Mouse (Mus musculus) liver, embryonic 14.5 days (tissue): Measurements from ENCODE around the gene Fbxl2. TPM values are rescaled to one million over a fixed set of nuclear protein-coding genes. Genes with fewer than 3 reads are reported as not detected.

ENCODE experiments used
- ATAC-seq: fragments of 200-750 bp; cut with Nextera tagmentation; 2 replicates; pipeline ENCODE4 v1.8.0; 2017; ENCODE audit warnings: moderate number of reproducible peaks, mild to moderate bottlenecking, moderate library complexity; ENCODE audit not compliant: insufficient read depth
- DNase-seq, 3 experiments: peaks; one replicate each; pipeline ENCODE4 v3.0.0-alpha.2; 2012 to 2013; ENCODE audit warnings: low read depth in 3 of 3, low spot score in 3 of 3
- H3K27ac ChIP-seq: fragments of 300-500 bp; sonication (generic); 2 replicates; pipeline ENCODE4 v1.5.1; 2014; ENCODE audit warnings: moderate library complexity, mild to moderate bottlenecking, control low read depth, inconsistent platforms
- H3K27me3 ChIP-seq: fragments of 300-500 bp; sonication (generic); 2 replicates; pipeline ENCODE4 v1.6.1; 2014; ENCODE audit warnings: mild to moderate bottlenecking, low read length, moderate library complexity; ENCODE audit not compliant: control insufficient read depth, insufficient read depth
- H3K36me3 ChIP-seq: fragments of 300-500 bp; sonication (generic); replicated peaks from 2 replicates; pipeline ENCODE4 v1.6.1; 2014; ENCODE audit warnings: low read depth; ENCODE audit not compliant: control insufficient read depth, insufficient read depth
- H3K4me1 ChIP-seq, 2 experiments: fragments of 200-500 bp in 1 of 2; fragments of 300-500 bp in 1 of 2; sonication (generic) in 1 of 2; replicated peaks; 2 replicates each; pipeline ENCODE4 v1.6.1; 2012 to 2014; ENCODE audit warnings: antibody characterized with exemption in 1 of 2, inconsistent platforms in 1 of 2, low read length in 1 of 2; ENCODE audit not compliant: control insufficient read depth in 2 of 2, insufficient read depth in 2 of 2
- H3K4me2 ChIP-seq: fragments of 300-500 bp; sonication (generic); 2 replicates; pipeline ENCODE4 v1.6.1; 2014; ENCODE audit warnings: low read depth, mild to moderate bottlenecking, control low read depth, moderate library complexity
- H3K4me3 ChIP-seq, 2 experiments: fragments of 200-500 bp in 1 of 2; fragments of 300-500 bp in 1 of 2; sonication (generic) in 1 of 2; 2 replicates each; pipeline ENCODE4 v1.5.1; 2012 to 2014; ENCODE audit warnings: low read depth in 2 of 2, low read length in 2 of 2, mild to moderate bottlenecking in 2 of 2, control low read depth in 1 of 2, inconsistent platforms in 1 of 2, moderate library complexity in 1 of 2; ENCODE audit not compliant: insufficient read depth in 1 of 2
- H3K9ac ChIP-seq: fragments of 300-500 bp; sonication (generic); replicated peaks from 2 replicates; pipeline ENCODE4 v1.6.1; 2014; ENCODE audit warnings: mild to moderate bottlenecking, control low read depth, moderate library complexity
- H3K9me3 ChIP-seq: fragments of 300-500 bp; sonication (generic); 2 replicates; pipeline ENCODE4 v1.6.1; 2016; ENCODE audit warnings: low read length, mixed read lengths; ENCODE audit not compliant: control insufficient read depth
- CTCF ChIP-seq: IDR thresholded peaks from 2 replicates; pipeline ENCODE4 v1.5.1; 2016; ENCODE audit warnings: antibody characterized with exemption, low read depth, control low read depth
- EP300 ChIP-seq: IDR thresholded peaks from 2 replicates; pipeline ENCODE4 v1.6.1; 2016; ENCODE audit warnings: antibody characterized with exemption, low read depth
- WGBS: fragments of 180-500 bp; shearing (Covaris S2); extraction: QIAGEN DNeasy Blood & Tissue Kit; methylation state at CpG from one replicate; pipeline ENCODE4 v1.1.7; 2014; ENCODE audit not compliant: insufficient replicate concordance; 5-methylcytosine and 5-hydroxymethylcytosine counted together
- polyA plus RNA-seq, 2 experiments: library from polyadenylated mRNA; depleted of rRNA in 1 of 2; stranded (reverse) in 1 of 2; unstranded in 1 of 2; fragments of >200 nt; fragmentation: Nextera tagmentation in 1 of 2; extraction: Ambion mirVana in 1 of 2; gene quantifications; 2 replicates each; pipeline versions ENCODE4 v1.2.1 to v1.2.3; 2012 to 2014

Fbxl2 gene
- polyA plus RNA-seq, 2 experiments, result 0.57 to 0.80 TPM

DNA sequence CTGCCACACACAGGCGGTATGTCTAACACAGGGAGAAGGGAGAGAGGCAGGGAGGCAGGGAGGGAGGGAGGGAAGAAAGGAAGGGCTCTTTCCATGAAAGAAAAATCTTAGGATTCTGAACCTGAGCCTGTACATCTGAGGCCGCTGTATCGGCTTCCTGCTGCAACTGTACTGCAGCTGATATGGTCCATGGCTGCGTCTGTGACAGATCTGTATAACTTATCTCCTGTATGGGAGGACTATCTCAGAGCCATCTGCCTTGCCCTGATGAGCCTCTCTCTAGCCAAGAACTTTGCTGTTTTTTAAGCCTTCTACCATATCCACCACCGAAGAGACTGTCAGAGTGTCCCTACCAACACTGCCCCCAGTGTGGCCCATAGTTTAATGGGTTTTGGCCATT lies 130.2 kb downstream of the Fbxl2 start:
- peak overlapping the region; percentile 53 for H3K4me2 ChIP-seq
- no peaks in the 10 kb centered on the region for H3K9me3 ChIP-seq
- no peak overlapping the region for H3K4me3 ChIP-seq
- H3K27me3 ChIP-seq, result no peaks in the 10 kb centered on the region
- WGBS, result 38% methylated on average over 5 of the region's 5 CpGs
- peak in 2 of 3 experiments; percentile 39 to 53 for DNase-seq
- peaks cover 15 to 17% of the 10 kb centered on the region in 2 experiments for H3K4me1 ChIP-seq
- peaks cover 4% of the 10 kb centered on the region; the same call in 1 of the 2 replicates for H3K36me3 ChIP-seq
- TF ChIP-seq CTCF (no peak), EP300 (peak; percentile 86)
- H3K9ac ChIP-seq, result peak overlapping the region; percentile 16
- H3K27ac ChIP-seq, result peak overlapping the region; percentile 53
- peak; percentile 93 for ATAC-seq

Other genes with a start within 250 kb of the Fbxl2 start
- 58.6 and 72.6 TPM in 2 replicates for gene Ubp1, start 115.3 kb downstream of the Fbxl2 start, polyA plus RNA-seq (2012; rRNA removed)
- gene Ubp1, start 115.3 kb downstream of the Fbxl2 start, polyA plus RNA-seq (2014; fragmentation: Nextera tagmentation; extraction: Ambion mirVana), result 46.0 and 55.4 TPM in 2 replicates
- gene Susd5, start 10.9 kb upstream of the Fbxl2 start, polyA plus RNA-seq (2012; rRNA removed), result 0.01 TPM in 2 replicates
- not detected in 2 replicates for gene Susd5, start 10.9 kb upstream of the Fbxl2 start, polyA plus RNA-seq (2014; fragmentation: Nextera tagmentation; extraction: Ambion mirVana)